Mouse (Mus musculus) hindbrain, postnatal 0 days (tissue): ENCODE data around the gene Egr2. TPM values are rescaled to one million over a fixed set of nuclear protein-coding genes. Genes with fewer than 3 reads are reported as not detected.

ENCODE experiments used
- ATAC-seq: fragments of 200-750 bp; cut with Nextera tagmentation; 2 replicates; pipeline ENCODE4 v1.8.0; 2017; ENCODE audit warnings: mild to moderate bottlenecking, moderate TSS enrichment, moderate library complexity
- DNase-seq: peaks from one replicate; pipeline ENCODE4 v3.0.0-alpha.2; 2015; ENCODE audit warnings: low spot score
- H3K27ac ChIP-seq: fragments of 300-500 bp; sonication (generic); 2 replicates; pipeline ENCODE4 v1.5.1; 2014; ENCODE audit warnings: mild to moderate bottlenecking
- H3K27me3 ChIP-seq: fragments of 300-500 bp; sonication (generic); 2 replicates; pipeline ENCODE4 v1.6.1; 2014; ENCODE audit warnings: low read length, mixed read lengths; ENCODE audit not compliant: insufficient read depth
- H3K36me3 ChIP-seq: fragments of 300-500 bp; sonication (generic); 2 replicates; pipeline ENCODE4 v1.6.1; 2014; ENCODE audit warnings: low read length, mixed read lengths; ENCODE audit not compliant: insufficient read depth
- H3K4me1 ChIP-seq: fragments of 300-500 bp; sonication (generic); 2 replicates; pipeline ENCODE4 v1.6.1; 2014; ENCODE audit warnings: antibody characterized with exemption, low read length, mixed read lengths; ENCODE audit not compliant: insufficient read depth
- H3K4me2 ChIP-seq: fragments of 300-500 bp; sonication (generic); 2 replicates; pipeline ENCODE4 v1.6.1; 2014; ENCODE audit warnings: low read depth, mild to moderate bottlenecking, low read length, moderate library complexity, mixed read lengths
- H3K4me3 ChIP-seq: fragments of 300-500 bp; sonication (generic); 2 replicates; pipeline ENCODE4 v1.5.1; 2014; ENCODE audit warnings: low read length
- H3K9ac ChIP-seq: fragments of 300-500 bp; sonication (generic); replicated peaks from 2 replicates; pipeline ENCODE4 v1.6.1; 2014; ENCODE audit warnings: mild to moderate bottlenecking, low read length, moderate library complexity, mixed read lengths
- H3K9me3 ChIP-seq: fragments of 300-500 bp; sonication (generic); 2 replicates; pipeline ENCODE4 v1.6.1; 2016; ENCODE audit warnings: low read length, mixed read lengths
- CTCF ChIP-seq: IDR thresholded peaks from 2 replicates; pipeline ENCODE4 v1.5.1; 2016; ENCODE audit warnings: antibody characterized with exemption, control low read depth, low read depth
- WGBS: fragments of 180-500 bp; shearing (Covaris S2); extraction: QIAGEN DNeasy Blood & Tissue Kit; methylation state at CpG from one replicate; pipeline ENCODE4 v1.1.7; 2014; 5-methylcytosine and 5-hydroxymethylcytosine counted together
- polyA plus RNA-seq: library from polyadenylated mRNA; unstranded; fragments of >200 nt; fragmentation: Nextera tagmentation; extraction: Ambion mirVana; gene quantifications from 2 replicates; pipeline ENCODE4 v1.2.1, GENCODE M21; 2015
- total RNA-seq: library from RNA; depleted of rRNA; stranded (reverse); fragments of >200 nt; gene quantifications from 2 replicates; pipeline ENCODE4 v1.2.3, GENCODE M21; 2014

The Egr2 gene
- total and polyA plus RNA-seq, 2 experiments from 2014 or later: 1.2 to 2.4 TPM

- 88% methylated on average over 3 of the region's 3 CpGs for WGBS
- H3K9ac ChIP-seq: no peak overlapping the region
- H3K4me3 ChIP-seq: no peak overlapping the region
- no peaks in the 10 kb centered on the region for H3K27me3 ChIP-seq
- no peak for ATAC-seq
- no peak overlapping the region for H3K27ac ChIP-seq
- H3K4me1 ChIP-seq: no peaks in the 10 kb centered on the region
- DNase-seq: no peak
- H3K9me3 ChIP-seq: no peaks in the 10 kb centered on the region
- H3K36me3 ChIP-seq: no peaks in the 10 kb centered on the region
- H3K4me2 ChIP-seq: no peak overlapping the region
- no peak for TF ChIP-seq CTCF
These were observed 11.1 kb upstream of the Egr2 start for GRCm38 (mm10) chr10:67524130-67524529.

GRCm38 (mm10) chr10:67524694-67525093, 10.6 kb upstream of the Egr2 start:
- H3K27ac ChIP-seq: no peak overlapping the region
- no peak for DNase-seq
- H3K27me3 ChIP-seq: no peaks in the 10 kb centered on the region
- H3K4me2 ChIP-seq: no peak overlapping the region
- H3K9ac ChIP-seq: no peak overlapping the region
- no peaks in the 10 kb centered on the region for H3K36me3 ChIP-seq
- no peaks in the 10 kb centered on the region for H3K9me3 ChIP-seq
- no peak overlapping the region for H3K4me3 ChIP-seq
- no peaks in the 10 kb centered on the region for H3K4me1 ChIP-seq
- 87% methylated on average over 7 of the region's 7 CpGs for WGBS
- ATAC-seq: no peak
- TF ChIP-seq CTCF: no peak

GRCm38 (mm10) chr10:67526435-67526834, 8.8 kb upstream of the Egr2 start:
- Histone ChIP-seq H3K9me3 (no peaks in the 10 kb centered on the region), H3K36me3 (no peaks in the 10 kb centered on the region), H3K27me3 (no peaks in the 10 kb centered on the region), H3K9ac (no peak overlapping the region), H3K4me3 (no peak overlapping the region), H3K27ac (no peak overlapping the region), H3K4me1 (no peaks in the 10 kb centered on the region), H3K4me2 (no peak overlapping the region)
- 53% methylated on average over 9 of the region's 9 CpGs for WGBS
- no peak for ATAC-seq
- no peak for DNase-seq
- TF ChIP-seq CTCF: no peak

- Histone ChIP-seq H3K36me3 (no peaks in the 10 kb centered on the region), H3K4me1 (no peaks in the 10 kb centered on the region), H3K9ac (no peak overlapping the region), H3K4me3 (no peak overlapping the region), H3K27ac (no peak overlapping the region), H3K9me3 (no peaks in the 10 kb centered on the region), H3K4me2 (no peak overlapping the region), H3K27me3 (peaks cover 18% of the 10 kb centered on the region; the same call in 1 of the 2 replicates)
- DNase-seq (no peak), ATAC-seq (no peak)
- 68% methylated on average over 4 of the region's 4 CpGs for WGBS
- no peak for TF ChIP-seq CTCF
These were observed 5.5 kb upstream of the Egr2 start for GRCm38 (mm10) chr10:67529769-67530168.

- peak overlapping the region; percentile 96 for H3K4me2 ChIP-seq
- peak overlapping the region; percentile 59 for H3K4me3 ChIP-seq
- no peaks in the 10 kb centered on the region for H3K9me3 ChIP-seq
- 0% methylated on average over 35 of the region's 35 CpGs for WGBS
- H3K9ac ChIP-seq: no peak overlapping the region; the same call in 1 of the 2 replicates
- TF ChIP-seq CTCF: peak; percentile 66
- DNase-seq (peak; percentile 84), ATAC-seq (peak; percentile 48)
- no peak overlapping the region for H3K27ac ChIP-seq
- H3K36me3 ChIP-seq: no peaks in the 10 kb centered on the region
- H3K27me3 ChIP-seq: peaks cover 60% of the 10 kb centered on the region
- H3K4me1 ChIP-seq: peaks cover 22% of the 10 kb centered on the region
These were observed 697 bp downstream of the Egr2 start for GRCm38 (mm10) chr10:67535972-67536371.

- no peak for TF ChIP-seq CTCF
- Histone ChIP-seq H3K36me3 (no peaks in the 10 kb centered on the region), H3K4me2 (peak overlapping the region; percentile 96), H3K27ac (no peak overlapping the region), H3K4me1 (peaks cover 22% of the 10 kb centered on the region), H3K4me3 (peak overlapping the region; percentile 59), H3K9ac (peak overlapping the region; percentile 47; the same call in 1 of the 2 replicates), H3K9me3 (no peaks in the 10 kb centered on the region), H3K27me3 (peaks cover 66% of the 10 kb centered on the region)
- DNase-seq: peak; percentile 18
- under 1% methylated on average over 28 of the region's 32 CpGs for WGBS
- ATAC-seq: peak; percentile 39
These were observed 1.4 kb downstream of the Egr2 start for GRCm38 (mm10) chr10:67536621-67537141.
